Mouse (Mus musculus): ENCODE measurements around the gene Adm. TPM values are rescaled to one million over a fixed set of nuclear protein-coding genes. Genes with fewer than 3 reads are reported as not detected.
"Not testable (repeated sequence)": the region's sequence is repeated elsewhere in the genome, so short reads cannot be mapped to it uniquely, and the experiment has no call there.

Gene Adm
- polyA plus RNA-seq, 1 experiment from 2014 or later: 2.0 TPM

- no peaks in the 10 kb centered on the region for H3K27me3 ChIP-seq (ENCODE audit: control insufficient read depth, insufficient read depth, low read length)
- no peaks in the 10 kb centered on the region for H3K36me3 ChIP-seq (ENCODE audit: control insufficient read depth, insufficient read depth, low read length)
- no peaks in the 10 kb centered on the region for H3K4me1 ChIP-seq (ENCODE audit: control insufficient read depth, insufficient read depth, low read length)
- no peak overlapping the region for H3K9ac ChIP-seq (replicated peaks; ENCODE audit: low read depth, low read length)
- H3K9me3 ChIP-seq (ENCODE audit: control insufficient read depth, low read length): no peaks in the 10 kb centered on the region
- no peak overlapping the region for H3K4me3 ChIP-seq (ENCODE audit: low read depth, low read length)
- no peak overlapping the region for H3K4me2 ChIP-seq (ENCODE audit: low read depth, low read length)
- ATAC-seq (ENCODE audit: low read depth): no peak
- no peak overlapping the region for H3K27ac ChIP-seq (ENCODE audit: low read depth, low read length)
- WGBS: 32% methylated on average over 17 of the region's 17 CpGs
Observed at GRCm38 (mm10) chr7:110638305-110639110, 11.0 kb downstream of the Adm start.

- no peak overlapping the region for H3K4me2 ChIP-seq (ENCODE audit: low read depth, low read length)
Observed at GRCm38 (mm10) chr7:110639291-110639915, 11.9 kb downstream of the Adm start.

GRCm38 (mm10) chr7:110639958-110640357 is 12.5 kb downstream of the Adm start:
- H3K9me3 ChIP-seq (ENCODE audit: control insufficient read depth, low read length); H3K4me1 ChIP-seq (ENCODE audit: control insufficient read depth, insufficient read depth, low read length); H3K36me3 ChIP-seq (ENCODE audit: control insufficient read depth, insufficient read depth, low read length); H3K27ac ChIP-seq (ENCODE audit: low read depth, low read length); H3K4me2 ChIP-seq (ENCODE audit: low read depth, low read length); H3K4me3 ChIP-seq (ENCODE audit: low read depth, low read length); H3K27me3 ChIP-seq (ENCODE audit: control insufficient read depth, insufficient read depth, low read length); ATAC-seq (ENCODE audit: low read depth); H3K9ac ChIP-seq (replicated peaks; ENCODE audit: low read depth, low read length): not testable (repeated sequence)
- 94% methylated on average over 3 of the region's 3 CpGs for WGBS

More at GRCm38 (mm10) chr7:110639291-110639915, 11.9 kb downstream of the Adm start:
- H3K9ac ChIP-seq (replicated peaks; ENCODE audit: low read depth, low read length): no peak overlapping the region
- H3K27me3 ChIP-seq (ENCODE audit: control insufficient read depth, insufficient read depth, low read length): no peaks in the 10 kb centered on the region
- 89% methylated on average over 11 of the region's 11 CpGs for WGBS
- no peaks in the 10 kb centered on the region for H3K9me3 ChIP-seq (ENCODE audit: control insufficient read depth, low read length)
- no peak for ATAC-seq (ENCODE audit: low read depth)
- no peaks in the 10 kb centered on the region for H3K4me1 ChIP-seq (ENCODE audit: control insufficient read depth, insufficient read depth, low read length)
- no peak overlapping the region for H3K27ac ChIP-seq (ENCODE audit: low read depth, low read length)
- H3K36me3 ChIP-seq (ENCODE audit: control insufficient read depth, insufficient read depth, low read length): no peaks in the 10 kb centered on the region
- no peak overlapping the region for H3K4me3 ChIP-seq (ENCODE audit: low read depth, low read length)

GRCm38 (mm10) chr7:110645311-110645710 is 17.9 kb downstream of the Adm start:
- 78% methylated on average over 5 of the region's 5 CpGs for WGBS
- no peak overlapping the region for H3K4me2 ChIP-seq (ENCODE audit: low read depth, low read length)

GRCm38 (mm10) chr7:110645859-110646258 is 18.4 kb downstream of the Adm start:
- no peak overlapping the region for H3K4me2 ChIP-seq (ENCODE audit: low read depth, low read length)
- H3K9ac ChIP-seq (replicated peaks; ENCODE audit: low read depth, low read length): no peak overlapping the region
- H3K4me3 ChIP-seq (ENCODE audit: low read depth, low read length): no peak overlapping the region
- H3K27me3 ChIP-seq (ENCODE audit: control insufficient read depth, insufficient read depth, low read length): no peaks in the 10 kb centered on the region
- no peak for ATAC-seq (ENCODE audit: low read depth)
- no peaks in the 10 kb centered on the region for H3K36me3 ChIP-seq (ENCODE audit: control insufficient read depth, insufficient read depth, low read length)
- no peaks in the 10 kb centered on the region for H3K4me1 ChIP-seq (ENCODE audit: control insufficient read depth, insufficient read depth, low read length)
- no peaks in the 10 kb centered on the region for H3K9me3 ChIP-seq (ENCODE audit: control insufficient read depth, low read length)
- 85% methylated on average over 6 of the region's 6 CpGs for WGBS
- H3K27ac ChIP-seq (ENCODE audit: low read depth, low read length): no peak overlapping the region

More at GRCm38 (mm10) chr7:110645311-110645710, 17.9 kb downstream of the Adm start:
- H3K4me1 ChIP-seq (ENCODE audit: control insufficient read depth, insufficient read depth, low read length): no peaks in the 10 kb centered on the region
- no peak overlapping the region for H3K4me3 ChIP-seq (ENCODE audit: low read depth, low read length)
- H3K9me3 ChIP-seq (ENCODE audit: control insufficient read depth, low read length): no peaks in the 10 kb centered on the region
- H3K27me3 ChIP-seq (ENCODE audit: control insufficient read depth, insufficient read depth, low read length): no peaks in the 10 kb centered on the region
- no peak overlapping the region for H3K9ac ChIP-seq (replicated peaks; ENCODE audit: low read depth, low read length)
- H3K36me3 ChIP-seq (ENCODE audit: control insufficient read depth, insufficient read depth, low read length): no peaks in the 10 kb centered on the region
- ATAC-seq (ENCODE audit: low read depth): peak; percentile 71; the same call in 1 of the 2 replicates
- H3K27ac ChIP-seq (ENCODE audit: low read depth, low read length): no peak overlapping the region

GRCm38 (mm10) chr7:110646611-110647407 is 19.3 kb downstream of the Adm start:
- no peak for ATAC-seq (ENCODE audit: low read depth)
- H3K9me3 ChIP-seq (ENCODE audit: control insufficient read depth, low read length): no peaks in the 10 kb centered on the region
- no peaks in the 10 kb centered on the region for H3K36me3 ChIP-seq (ENCODE audit: control insufficient read depth, insufficient read depth, low read length)
- no peak overlapping the region for H3K4me2 ChIP-seq (ENCODE audit: low read depth, low read length)
- no peaks in the 10 kb centered on the region for H3K27me3 ChIP-seq (ENCODE audit: control insufficient read depth, insufficient read depth, low read length)
- no peaks in the 10 kb centered on the region for H3K4me1 ChIP-seq (ENCODE audit: control insufficient read depth, insufficient read depth, low read length)
- no peak overlapping the region for H3K4me3 ChIP-seq (ENCODE audit: low read depth, low read length)
- no peak overlapping the region for H3K9ac ChIP-seq (replicated peaks; ENCODE audit: low read depth, low read length)
- 87% methylated on average over 8 of the region's 8 CpGs for WGBS
- H3K27ac ChIP-seq (ENCODE audit: low read depth, low read length): no peak overlapping the region

- Histone ChIP-seq H3K4me3 (ENCODE audit: low read depth, low read length) (no peak overlapping the region), H3K27me3 (ENCODE audit: control insufficient read depth, insufficient read depth, low read length) (no peaks in the 10 kb centered on the region), H3K4me2 (ENCODE audit: low read depth, low read length) (no peak overlapping the region), H3K36me3 (ENCODE audit: control insufficient read depth, insufficient read depth, low read length) (no peaks in the 10 kb centered on the region), H3K4me1 (ENCODE audit: control insufficient read depth, insufficient read depth, low read length) (no peaks in the 10 kb centered on the region), H3K9me3 (ENCODE audit: control insufficient read depth, low read length) (no peaks in the 10 kb centered on the region), H3K27ac (ENCODE audit: low read depth, low read length) (no peak overlapping the region), H3K9ac (replicated peaks; ENCODE audit: low read depth, low read length) (no peak overlapping the region)
- no peak for ATAC-seq (ENCODE audit: low read depth)
- WGBS: 85% methylated on average over 15 of the region's 15 CpGs
Observed at GRCm38 (mm10) chr7:110647559-110648454, 20.3 kb downstream of the Adm start.

- no peak overlapping the region for H3K4me3 ChIP-seq (ENCODE audit: low read depth, low read length)
- no peak overlapping the region for H3K27ac ChIP-seq (ENCODE audit: low read depth, low read length)
- ATAC-seq (ENCODE audit: low read depth): no peak
- no peak overlapping the region for H3K4me2 ChIP-seq (ENCODE audit: low read depth, low read length)
- no peaks in the 10 kb centered on the region for H3K9me3 ChIP-seq (ENCODE audit: control insufficient read depth, low read length)
- no peaks in the 10 kb centered on the region for H3K36me3 ChIP-seq (ENCODE audit: control insufficient read depth, insufficient read depth, low read length)
- 81% methylated on average over 13 of the region's 13 CpGs for WGBS
- no peaks in the 10 kb centered on the region for H3K4me1 ChIP-seq (ENCODE audit: control insufficient read depth, insufficient read depth, low read length)
- H3K27me3 ChIP-seq (ENCODE audit: control insufficient read depth, insufficient read depth, low read length): no peaks in the 10 kb centered on the region
- no peak overlapping the region for H3K9ac ChIP-seq (replicated peaks; ENCODE audit: low read depth, low read length)
Observed at GRCm38 (mm10) chr7:110648455-110649085, 21.1 kb downstream of the Adm start.
